Mouse (Mus musculus) right cerebral cortex, postnatal 14 days (tissue): ENCODE measurements around the gene Nptxr.
"Not testable (repeated sequence)": the region's sequence is repeated elsewhere in the genome, so short reads cannot be mapped to it uniquely, and the experiment has no call there.

Experiments
- DNase-seq: peaks from one replicate; pipeline ENCODE4 v3.0.0; 2022

Nptxr gene

GRCm38 (mm10) chr15:79822265-79823199, 18.0 kb upstream of the Nptxr start:
- DNase-seq = peak; percentile 46

- DNase-seq = no peak
Observed at GRCm38 (mm10) chr15:79818325-79818724, 13.8 kb upstream of the Nptxr start.

- no peak for DNase-seq
Observed at GRCm38 (mm10) chr15:79813666-79814258, 9.2 kb upstream of the Nptxr start.

DNA sequence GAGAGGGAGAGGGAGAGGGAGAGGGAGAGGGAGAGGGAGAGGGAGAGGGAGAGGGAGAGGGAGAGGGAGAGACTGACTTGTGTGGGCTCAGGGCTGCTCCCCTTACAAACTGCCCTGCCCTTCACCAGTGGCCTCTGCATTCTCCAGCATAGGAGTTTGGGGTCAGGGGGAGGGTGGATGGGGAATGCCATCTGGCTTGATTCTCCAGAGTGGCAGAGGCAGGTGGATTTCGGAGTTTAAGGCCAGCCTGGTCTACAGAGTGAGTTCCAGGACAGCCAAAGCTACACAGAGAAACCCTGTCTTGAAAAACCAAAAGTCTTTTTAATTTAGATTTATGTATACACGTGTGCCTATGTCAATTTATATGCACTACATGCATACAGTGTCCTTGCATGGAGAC, 8.3 kb upstream of the Nptxr start:
- DNase-seq = not testable (repeated sequence)

DNA sequence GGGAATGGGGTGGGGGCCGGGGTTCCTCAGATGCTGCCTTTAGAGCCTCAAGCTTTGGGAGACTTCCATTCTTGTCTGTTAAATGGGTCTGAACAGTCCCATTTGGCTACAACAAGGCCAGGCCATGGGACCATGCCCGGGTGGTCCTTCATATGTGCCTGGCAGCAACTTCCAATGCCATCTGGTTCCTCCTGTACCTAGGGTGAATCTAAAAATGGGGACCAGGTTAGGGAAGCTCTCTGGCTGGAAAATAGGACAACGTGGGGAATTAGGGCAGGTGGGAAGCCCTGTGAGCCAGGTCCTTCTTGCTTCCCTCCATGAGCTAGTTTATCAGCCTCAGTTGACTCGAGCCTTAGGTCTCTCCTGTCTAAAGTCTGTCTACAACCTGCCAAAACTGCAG, 6.4 kb upstream of the Nptxr start:
- no peak for DNase-seq

- DNase-seq = no peak
Observed at GRCm38 (mm10) chr15:79810061-79810460, 5.5 kb upstream of the Nptxr start.

- no peak for DNase-seq
Observed at GRCm38 (mm10) chr15:79808658-79809057, 4.1 kb upstream of the Nptxr start.

DNA sequence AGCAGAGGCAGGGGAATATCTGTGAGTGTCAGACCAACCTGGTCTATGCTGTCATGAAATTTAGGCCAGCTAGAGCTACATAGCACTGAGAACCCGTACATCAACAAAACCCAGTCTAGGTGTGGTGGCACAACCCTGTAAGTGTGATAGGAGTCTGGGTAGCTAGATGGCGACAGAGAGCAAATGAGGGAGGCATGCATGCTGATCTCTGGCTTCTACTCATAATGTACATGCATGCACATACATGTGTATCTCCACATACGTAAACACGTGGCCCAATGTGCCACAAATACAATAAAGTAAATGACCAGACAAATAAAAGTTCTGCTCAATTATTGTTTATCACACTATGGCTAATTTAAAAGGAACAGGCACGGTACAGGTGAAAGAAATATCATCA, 3.5 kb upstream of the Nptxr start:
- DNase-seq = peak; percentile 55

DNA sequence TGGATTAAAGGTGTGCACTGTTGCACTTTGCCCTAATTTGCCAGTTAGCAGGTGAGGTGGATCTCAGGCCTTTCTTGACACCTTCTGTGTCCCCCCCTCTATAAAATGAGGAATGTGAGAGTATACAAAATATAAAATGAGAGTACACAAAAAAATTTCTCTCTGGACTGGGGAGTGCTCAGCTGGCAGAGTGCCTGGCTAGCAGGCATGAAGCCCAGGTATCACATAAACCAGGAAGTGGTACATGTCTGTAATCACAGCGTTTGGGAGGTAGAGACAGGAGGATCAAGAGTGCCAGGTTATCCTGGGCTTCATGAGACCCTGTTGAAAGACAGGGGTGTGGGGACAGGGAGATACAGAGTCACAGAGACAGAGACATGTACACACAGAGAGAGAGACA, 2.5 kb upstream of the Nptxr start:
- no peak for DNase-seq

DNA sequence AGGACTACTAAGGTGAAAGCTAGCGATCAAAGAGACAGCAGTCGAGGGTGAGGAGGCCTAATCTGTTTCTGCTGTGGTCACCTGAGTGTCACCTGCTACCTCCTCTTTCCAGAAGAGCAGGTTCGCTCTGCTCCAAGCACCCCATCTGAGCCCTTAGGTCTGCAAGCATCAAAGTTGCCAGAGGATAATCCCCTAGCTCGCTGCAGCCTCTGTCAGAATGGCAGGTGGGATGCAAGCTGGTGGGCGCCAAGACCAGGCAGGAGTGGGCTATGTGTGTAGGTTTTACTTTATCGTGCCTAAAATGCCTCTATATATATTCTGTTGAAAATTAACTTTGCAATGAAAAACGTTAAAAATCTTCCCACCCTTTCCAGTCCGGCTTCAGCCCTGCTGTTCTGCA, 680 bp upstream of the Nptxr start:
- no peak for DNase-seq

GRCm38 (mm10) chr15:79803533-79804351, 824 bp downstream of the Nptxr start:
- peak; percentile 31 for DNase-seq

GRCm38 (mm10) chr15:79802304-79802703, 2.3 kb downstream of the Nptxr start:
- no peak for DNase-seq

GRCm38 (mm10) chr15:79801646-79802045, 2.9 kb downstream of the Nptxr start:
- DNase-seq = no peak

- no peak for DNase-seq
Observed at GRCm38 (mm10) chr15:79800701-79801100, 3.9 kb downstream of the Nptxr start.

GRCm38 (mm10) chr15:79798591-79798990, 6.0 kb downstream of the Nptxr start:
- DNase-seq = no peak

GRCm38 (mm10) chr15:79797680-79798079, 6.9 kb downstream of the Nptxr start:
- no peak for DNase-seq

- DNase-seq = no peak
Observed at GRCm38 (mm10) chr15:79797096-79797495, 7.5 kb downstream of the Nptxr start.

- DNase-seq = peak; percentile 84
Observed at GRCm38 (mm10) chr15:79796256-79796655, 8.3 kb downstream of the Nptxr start.

GRCm38 (mm10) chr15:79794173-79794572, 10.4 kb downstream of the Nptxr start:
- DNase-seq = no peak

- DNase-seq = no peak
Observed at GRCm38 (mm10) chr15:79793076-79793475, 11.5 kb downstream of the Nptxr start.

DNA sequence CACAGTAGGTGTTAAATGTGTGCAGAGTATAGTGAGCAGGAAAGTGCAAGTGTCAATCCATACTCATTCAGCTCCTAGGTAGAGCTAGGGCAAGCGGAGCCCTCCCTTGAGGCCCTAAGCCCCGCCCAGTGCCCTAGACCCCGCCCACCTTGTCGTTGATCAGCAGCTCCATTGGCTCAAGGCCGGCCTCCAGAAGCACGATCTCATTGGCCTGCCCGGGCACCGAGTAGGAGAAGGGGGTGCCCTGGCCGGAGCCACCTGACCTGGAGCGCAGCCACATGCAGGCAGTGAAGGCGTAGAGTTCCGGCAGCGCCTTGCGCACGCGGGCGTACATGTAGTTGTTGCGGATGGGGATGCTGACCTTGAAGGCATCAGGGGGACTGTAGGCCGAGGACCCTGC, 12.1 kb downstream of the Nptxr start:
- DNase-seq = no peak

GRCm38 (mm10) chr15:79791502-79791901, 13.1 kb downstream of the Nptxr start:
- no peak for DNase-seq

- DNase-seq = no peak
Observed at GRCm38 (mm10) chr15:79790905-79791304, 13.7 kb downstream of the Nptxr start.
